Comparison of ENCODE assay signal across 8 mouse cellular contexts in the genomic region with DNA sequence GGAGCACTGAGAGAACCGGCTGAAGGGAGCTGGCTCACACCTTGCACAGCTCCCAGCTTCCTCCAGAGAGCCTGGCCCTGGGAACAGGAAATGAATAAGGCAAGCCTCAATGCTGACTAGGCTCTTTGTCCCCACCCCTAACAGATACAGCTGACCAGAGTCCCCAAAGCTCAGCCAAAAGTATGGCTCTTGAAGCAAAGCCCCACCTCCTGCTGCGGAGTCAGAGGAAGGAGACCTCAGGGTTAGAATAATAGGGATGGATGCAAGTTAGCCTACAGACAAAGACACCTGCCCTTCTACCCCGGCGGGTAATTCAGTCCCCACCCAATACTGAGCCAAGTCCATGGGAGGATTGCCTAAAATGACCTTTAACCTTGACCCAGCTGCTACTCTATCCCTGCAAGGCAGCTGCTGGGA. TPM values are rescaled to one million over a fixed set of nuclear protein-coding genes. Genes with fewer than 3 reads are reported as not detected.
DNase-seq lines count a peak whose midpoint lies in the region; ATAC-seq and TF ChIP-seq lines count a peak whose summit lies in the region.

No protein-coding gene starts in this region.

- no peak overlapping the region for H3K4me2 ChIP-seq in lung, postnatal 0 days (replicated peaks; ENCODE audit: low read depth, low read length)
- H3K4me2 ChIP-seq in kidney, embryonic 16.5 days (replicated peaks; ENCODE audit: low read depth, low read length), result no peak overlapping the region
- no peak overlapping the region for H3K4me2 ChIP-seq in stomach, embryonic 14.5 days (replicated peaks; ENCODE audit: low read depth, low read length)

- no peak overlapping the region for H3K4me3 ChIP-seq in lung, postnatal 0 days (ENCODE audit: low read depth, low read length)
- H3K4me3 ChIP-seq in kidney, embryonic 16.5 days (ENCODE audit: low read length), result no peak overlapping the region
- no peak overlapping the region for H3K4me3 ChIP-seq in stomach, embryonic 14.5 days (ENCODE audit: low read depth, low read length)

- no peak for TF ChIP-seq EP300 in lung, postnatal 0 days (IDR thresholded peaks at IDR 0.05)

- H3K36me3 ChIP-seq in lung, postnatal 0 days (ENCODE audit: insufficient read depth, low read length), result no peaks in the 10 kb centered on the region
- no peaks in the 10 kb centered on the region for H3K36me3 ChIP-seq in kidney, embryonic 16.5 days (ENCODE audit: insufficient read depth, low read length)
- no peaks in the 10 kb centered on the region for H3K36me3 ChIP-seq in stomach, embryonic 14.5 days (ENCODE audit: control insufficient read depth, insufficient read depth, low read length)

- ATAC-seq in lung, postnatal 0 days, result peak; percentile 58
- ATAC-seq in erythroblast, adult 5-6 weeks (replicated peaks; ENCODE audit: low FRiP score, poor library complexity, severe bottlenecking), result peak; percentile 45; the same call in 1 of the 2 replicates
- ATAC-seq in kidney, embryonic 16.5 days (ENCODE audit: low FRiP score, low TSS enrichment), result peak; percentile 63
- ATAC-seq in stomach, embryonic 14.5 days (ENCODE audit: insufficient number of reproducible peaks, insufficient read depth, low FRiP score, low read depth), result peak; percentile 42; the same call in 1 of the 2 replicates

- no peak overlapping the region for H3K9ac ChIP-seq in lung, postnatal 0 days (replicated peaks; ENCODE audit: low read depth)
- H3K9ac ChIP-seq in kidney, embryonic 16.5 days (replicated peaks; ENCODE audit: low read length), result peak overlapping the region; percentile 37; the same call in 1 of the 2 replicates
- H3K9ac ChIP-seq in stomach, embryonic 14.5 days (replicated peaks; ENCODE audit: low read depth, low read length), result no peak overlapping the region

- H3K9me3 ChIP-seq in lung, postnatal 0 days (ENCODE audit: low read length), result no peaks in the 10 kb centered on the region
- H3K9me3 ChIP-seq in kidney, embryonic 16.5 days (ENCODE audit: low read length), result no peaks in the 10 kb centered on the region
- H3K9me3 ChIP-seq in stomach, embryonic 14.5 days (ENCODE audit: control insufficient read depth, low read depth, low read length), result no peaks in the 10 kb centered on the region

- H3K4me1 ChIP-seq in lung, postnatal 0 days (ENCODE audit: insufficient read depth, low read depth, low read length), result no peaks in the 10 kb centered on the region; the same call in 1 of the 2 replicates
- H3K4me1 ChIP-seq in kidney, embryonic 16.5 days (ENCODE audit: insufficient read depth, low read length), result peaks cover 58% of the 10 kb centered on the region
- 0 out of 2 replicates have a peak, but pooled peaks cover 4% of the 10 kb centered on the region for H3K4me1 ChIP-seq in stomach, embryonic 14.5 days (ENCODE audit: control insufficient read depth, insufficient read depth, low read length)

- peak; percentile 38 for DNase-seq in lung, postnatal 0 days (ENCODE audit: low spot score)
- no peak for DNase-seq in lung, postnatal 10 days
- no peak for DNase-seq in thymus, postnatal 36 days
- no peak for DNase-seq in urinary bladder, postnatal 10 days (ENCODE audit: low spot score)
- no peak for DNase-seq in layer of hippocampus, postnatal 10 days (ENCODE audit: low spot score in 2 of 2)

- no peak for TF ChIP-seq CTCF in lung, postnatal 0 days (IDR thresholded peaks at IDR 0.05)

- 50% methylated on average over 4 of the region's 4 CpGs for WGBS in lung, postnatal 0 days
- 19% methylated on average over 4 of the region's 4 CpGs for WGBS in kidney, embryonic 16.5 days
- WGBS in stomach, embryonic 14.5 days, result 54% methylated on average over 4 of the region's 4 CpGs

- H3K27me3 ChIP-seq in lung, postnatal 0 days (replicated peaks; ENCODE audit: insufficient read depth, low read length), result no peaks in the 10 kb centered on the region
- no peaks in the 10 kb centered on the region for H3K27me3 ChIP-seq in kidney, embryonic 16.5 days (ENCODE audit: insufficient read depth, low read length)
- H3K27me3 ChIP-seq in stomach, embryonic 14.5 days (ENCODE audit: control insufficient read depth, insufficient read depth, low read length), result no peaks in the 10 kb centered on the region

- no peak overlapping the region for H3K27ac ChIP-seq in lung, postnatal 0 days (ENCODE audit: low read length)
- no peak overlapping the region; the same call in 1 of the 2 replicates for H3K27ac ChIP-seq in kidney, embryonic 16.5 days (ENCODE audit: low read length)
- H3K27ac ChIP-seq in stomach, embryonic 14.5 days (ENCODE audit: low read length), result no peak overlapping the region

RNA-seq across cellular contexts. Expression of a gene that starts 22.7 kb away (rescaled TPM):
- polyA plus RNA-seq in lung, postnatal 0 days (2015; fragmentation: Nextera tagmentation; extraction: Ambion mirVana), result 31.5 and 35.0 TPM in 2 replicates
- total RNA-seq in erythroblast, adult 5-6 weeks (2015; ENCODE audit: low replicate concordance), result 10.4 and 20.9 TPM in 2 replicates
- total RNA-seq in erythroblast, adult 5-6 weeks (2017; ENCODE audit: low replicate concordance), result 8.9 and 9.3 TPM in 2 replicates
- polyA plus RNA-seq in kidney, embryonic 16.5 days (2015; fragmentation: Nextera tagmentation; extraction: Ambion mirVana), result 60.2 and 63.7 TPM in 2 replicates
- 53.6 and 55.9 TPM in 2 replicates for polyA plus RNA-seq in stomach, embryonic 14.5 days (2014; fragmentation: Nextera tagmentation; extraction: Ambion mirVana)
- total RNA-seq in layer of hippocampus, postnatal 10 days (2021), result 10 to 100 TPM; 69.3 to 70.0 TPM

RNA-seq across cellular contexts. Expression of a gene that starts 34.2 kb away (rescaled TPM):
- polyA plus RNA-seq in lung, postnatal 0 days (2015; fragmentation: Nextera tagmentation; extraction: Ambion mirVana), result 20.7 and 24.3 TPM in 2 replicates
- total RNA-seq in erythroblast, adult 5-6 weeks (2015; ENCODE audit: low replicate concordance), result 2.7 and 7.5 TPM in 2 replicates
- total RNA-seq in erythroblast, adult 5-6 weeks (2017; ENCODE audit: low replicate concordance), result 5.6 and 6.0 TPM in 2 replicates
- polyA plus RNA-seq in kidney, embryonic 16.5 days (2015; fragmentation: Nextera tagmentation; extraction: Ambion mirVana), result 15.7 and 15.8 TPM in 2 replicates
- polyA plus RNA-seq in stomach, embryonic 14.5 days (2014; fragmentation: Nextera tagmentation; extraction: Ambion mirVana), result 10.3 and 11.2 TPM in 2 replicates
- total RNA-seq in layer of hippocampus, postnatal 10 days (2021), result 1 to 10 TPM; 2.5 to 2.7 TPM

RNA-seq across cellular contexts. Expression of a gene that starts 43.3 kb away (rescaled TPM):
- polyA plus RNA-seq in lung, postnatal 0 days (2015; fragmentation: Nextera tagmentation; extraction: Ambion mirVana), result 251 and 266 TPM in 2 replicates
- total RNA-seq in erythroblast, adult 5-6 weeks (2015; ENCODE audit: low replicate concordance), result 36.8 and 40.3 TPM in 2 replicates
- total RNA-seq in erythroblast, adult 5-6 weeks (2017; ENCODE audit: low replicate concordance), result 18.0 and 27.6 TPM in 2 replicates
- polyA plus RNA-seq in kidney, embryonic 16.5 days (2015; fragmentation: Nextera tagmentation; extraction: Ambion mirVana), result 202 and 227 TPM in 2 replicates
- 284 and 312 TPM in 2 replicates for polyA plus RNA-seq in stomach, embryonic 14.5 days (2014; fragmentation: Nextera tagmentation; extraction: Ambion mirVana)
- total RNA-seq in layer of hippocampus, postnatal 10 days (2021), result 100 to 1,000 TPM; 109 to 138 TPM

RNA-seq across cellular contexts. Expression of a gene that starts 48.0 kb away (rescaled TPM):
- 150 and 155 TPM in 2 replicates for polyA plus RNA-seq in lung, postnatal 0 days (2015; fragmentation: Nextera tagmentation; extraction: Ambion mirVana)
- total RNA-seq in erythroblast, adult 5-6 weeks (2015; ENCODE audit: low replicate concordance), result 0.84 and 3.5 TPM in 2 replicates
- 1.7 and 2.0 TPM in 2 replicates for total RNA-seq in erythroblast, adult 5-6 weeks (2017; ENCODE audit: low replicate concordance)
- polyA plus RNA-seq in kidney, embryonic 16.5 days (2015; fragmentation: Nextera tagmentation; extraction: Ambion mirVana), result 152 and 156 TPM in 2 replicates
- 154 and 156 TPM in 2 replicates for polyA plus RNA-seq in stomach, embryonic 14.5 days (2014; fragmentation: Nextera tagmentation; extraction: Ambion mirVana)
- total RNA-seq in layer of hippocampus, postnatal 10 days (2021), result 10 to 100 TPM; 39.1 to 41.0 TPM
